Mouse (Mus musculus): ENCODE data around the gene Gm42791.

Gene Gm42791

GRCm38 (mm10) chr5:149009111-149009510 lies 14.2 kb upstream of the Gm42791 start:
- no peak for DNase-seq (ENCODE audit: low spot score in 2 of 2)

- DNase-seq (ENCODE audit: low spot score in 2 of 2), result no peak
These were observed 12.3 kb upstream of the Gm42791 start for GRCm38 (mm10) chr5:149007295-149007646.

GRCm38 (mm10) chr5:149006362-149007294 lies 11.7 kb upstream of the Gm42791 start:
- DNase-seq (ENCODE audit: low spot score in 2 of 2), result peak; percentile 99 to 100

GRCm38 (mm10) chr5:149005701-149006361 lies 10.9 kb upstream of the Gm42791 start:
- DNase-seq (ENCODE audit: low spot score in 2 of 2), result no peak

DNA sequence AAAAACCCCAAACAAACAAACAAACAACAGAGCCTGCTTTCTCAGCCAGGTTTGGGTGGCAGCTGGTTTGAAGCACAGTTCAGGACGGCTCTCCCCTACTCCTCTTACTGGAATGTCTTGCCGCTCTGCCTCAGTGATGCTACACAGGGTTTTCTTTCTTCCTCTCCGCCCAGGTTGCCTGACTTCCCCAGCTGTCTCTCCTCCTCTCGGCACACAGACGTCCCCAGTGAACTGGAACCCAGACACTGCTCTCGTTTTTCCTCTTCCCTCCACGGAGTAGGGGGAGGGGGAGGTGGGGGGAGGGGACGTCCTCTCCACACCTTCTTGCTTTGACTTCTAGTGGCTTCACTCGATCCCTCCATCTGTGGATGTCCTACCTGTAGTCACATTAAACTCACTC lies 10.1 kb upstream of the Gm42791 start:
- no peak for DNase-seq (ENCODE audit: low spot score in 2 of 2)

DNA sequence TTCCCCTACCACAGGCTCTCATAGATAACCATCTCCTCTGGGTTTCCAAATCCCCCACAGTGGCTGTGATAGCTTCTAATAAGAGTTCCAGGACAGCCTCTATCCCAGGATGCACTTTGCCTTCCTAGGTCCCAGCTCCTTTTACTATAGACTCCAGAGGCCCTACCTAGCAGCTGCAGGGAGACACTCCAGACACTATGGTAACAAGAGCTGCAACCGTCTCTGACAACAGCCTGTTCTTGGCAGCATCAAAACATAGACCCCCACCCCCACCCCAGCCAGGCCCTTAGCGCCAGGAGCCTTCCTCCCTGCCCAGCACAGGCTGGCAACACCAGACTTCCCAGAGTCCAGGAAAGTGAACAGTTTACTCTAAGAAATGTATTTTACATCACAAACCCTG lies 8.2 kb upstream of the Gm42791 start:
- DNase-seq (ENCODE audit: low spot score in 2 of 2), result no peak

- DNase-seq (ENCODE audit: low spot score in 2 of 2), result no peak
These were observed 7.8 kb upstream of the Gm42791 start for GRCm38 (mm10) chr5:149002803-149003115.

DNA sequence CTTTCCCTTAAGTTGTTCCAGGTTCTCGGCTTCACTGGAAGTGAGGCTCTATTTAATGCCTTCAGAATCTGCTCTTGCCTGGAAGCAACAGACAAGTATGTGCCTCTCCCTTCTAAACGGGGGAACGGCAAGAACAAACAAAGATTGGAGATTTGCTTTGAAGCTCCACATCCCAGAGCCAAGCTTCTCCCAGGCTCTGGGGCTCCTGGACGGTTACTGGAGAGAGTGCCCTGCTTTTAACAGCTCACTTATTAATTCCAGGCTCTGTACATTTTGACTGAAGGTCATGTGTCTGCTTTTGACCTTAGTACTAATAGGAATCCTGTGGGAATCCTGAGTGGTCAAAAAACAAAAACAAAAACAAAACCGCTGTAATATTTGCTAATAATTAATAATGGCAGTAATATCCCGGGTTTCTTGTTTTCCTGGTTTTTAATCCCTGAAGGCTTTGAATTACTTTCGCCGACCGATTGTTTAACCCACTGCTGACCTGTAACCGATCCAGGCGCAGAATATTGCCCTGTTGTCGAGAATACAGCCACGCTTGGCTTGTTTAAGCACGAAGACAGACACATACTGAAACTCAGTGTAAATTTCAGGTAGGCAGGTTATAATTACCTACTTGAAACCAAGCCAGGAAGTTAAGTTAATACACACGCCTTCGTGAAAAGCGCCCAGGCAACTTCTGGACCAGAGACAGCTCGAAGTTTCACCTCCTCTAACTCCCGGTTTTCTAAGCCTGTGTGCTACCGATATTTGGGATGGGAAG lies 7.3 kb upstream of the Gm42791 start:
- no peak for DNase-seq (ENCODE audit: low spot score in 2 of 2)

DNA sequence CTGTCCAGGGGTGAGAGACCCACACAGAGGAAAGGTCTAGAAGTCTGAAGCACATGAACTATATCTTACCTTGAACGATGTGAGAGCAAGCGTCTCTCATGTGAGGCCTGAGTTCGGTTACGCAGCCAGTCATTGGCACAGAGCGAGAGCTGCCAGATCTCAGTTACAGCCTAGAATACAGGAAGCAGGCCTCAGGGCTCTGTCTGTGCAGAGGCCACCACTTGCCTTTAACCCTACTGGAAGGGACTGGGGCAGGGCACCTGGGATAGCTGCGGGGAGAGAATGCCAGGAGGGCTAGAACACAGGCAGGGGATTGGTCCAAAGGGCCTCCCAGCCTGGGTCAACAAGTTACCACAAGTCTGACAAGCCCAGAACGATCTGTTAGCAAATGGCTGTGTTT lies 4.9 kb upstream of the Gm42791 start:
- no peak for DNase-seq (ENCODE audit: low spot score in 2 of 2)

- no peak for DNase-seq (ENCODE audit: low spot score in 2 of 2)
These were observed 3.6 kb upstream of the Gm42791 start for GRCm38 (mm10) chr5:148998512-148998911.

GRCm38 (mm10) chr5:148996709-148997037 lies 1.7 kb upstream of the Gm42791 start:
- no peak for DNase-seq (ENCODE audit: low spot score in 2 of 2)

DNA sequence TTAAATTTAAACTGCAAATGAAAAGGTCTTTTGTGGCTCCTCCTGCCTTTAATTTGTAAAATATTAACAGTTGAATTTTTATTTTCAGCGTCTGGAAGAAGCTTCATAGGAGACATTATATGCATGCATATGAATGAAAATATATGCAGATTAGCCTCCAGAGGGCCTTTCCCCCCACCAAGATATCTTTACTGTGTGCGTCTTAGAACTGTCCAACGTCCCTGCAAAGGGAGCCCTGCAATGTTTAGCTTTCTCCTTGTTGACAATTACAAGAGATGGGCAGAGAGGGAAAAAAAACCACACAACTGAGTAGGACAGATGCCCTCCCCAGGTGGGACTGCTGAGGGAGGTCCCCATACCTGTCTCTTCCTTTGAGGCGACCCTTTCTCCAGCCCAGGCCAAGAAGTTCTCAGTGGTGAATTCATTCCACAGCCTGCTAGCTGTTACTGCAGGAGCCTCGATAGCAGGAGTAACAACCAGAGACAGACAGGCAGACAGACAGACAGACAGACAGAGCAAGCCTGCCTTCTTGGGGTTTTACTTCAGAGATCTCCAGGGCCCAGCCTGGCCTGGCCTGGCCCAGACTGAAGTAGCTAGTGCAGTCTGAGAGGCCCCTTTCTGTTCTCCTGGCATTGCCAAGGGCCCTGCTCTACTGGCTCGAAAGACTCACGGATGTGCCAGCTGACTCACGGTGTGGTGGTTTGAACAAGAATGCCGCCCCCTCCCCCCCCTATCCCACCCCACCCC lies 1.2 kb upstream of the Gm42791 start:
- DNase-seq (ENCODE audit: low spot score in 2 of 2), result no peak

- DNase-seq (ENCODE audit: low spot score in 2 of 2), result no peak
These were observed 639 bp downstream of the Gm42791 start for GRCm38 (mm10) chr5:148994311-148994705.

DNA sequence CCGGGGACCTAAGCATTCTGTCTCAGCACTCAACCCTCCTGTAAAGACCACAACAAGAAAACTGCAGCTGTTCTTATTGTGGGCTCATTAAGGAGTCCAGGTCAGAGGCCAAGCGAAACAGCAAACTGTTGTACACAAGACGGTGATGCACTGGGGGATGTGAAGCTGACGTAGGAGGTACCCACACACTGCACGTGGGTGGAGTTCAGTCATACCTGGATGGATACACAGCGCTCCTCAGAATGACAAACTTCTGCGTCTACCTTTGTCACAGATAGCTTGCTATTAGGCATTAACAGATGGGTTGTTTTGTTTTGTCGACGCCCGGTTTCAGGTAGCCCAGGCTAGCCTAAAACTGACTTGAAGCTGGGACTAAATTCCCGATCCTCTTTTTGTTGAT lies 2.3 kb downstream of the Gm42791 start:
- DNase-seq (ENCODE audit: low spot score in 2 of 2), result no peak

DNA sequence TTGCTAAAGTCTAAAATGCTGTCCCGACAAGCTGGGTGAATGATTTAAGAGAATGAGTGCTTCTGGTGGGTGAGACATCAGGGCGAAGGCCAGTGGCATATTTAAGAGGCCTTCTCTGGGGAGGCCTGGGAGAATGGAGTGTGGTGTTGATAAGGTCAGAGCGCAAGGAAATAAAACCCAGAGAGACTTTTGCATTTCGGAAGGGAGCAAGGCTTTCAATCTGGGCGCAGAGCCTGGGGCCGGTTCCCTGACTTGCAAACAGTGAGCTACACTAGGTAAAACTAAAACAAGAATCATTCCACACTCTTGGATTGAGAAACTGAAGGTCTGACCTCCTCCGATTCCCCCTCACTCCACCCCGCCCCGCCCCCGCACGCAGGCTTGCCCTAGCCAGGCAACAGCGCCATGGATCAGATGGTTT lies 4.0 kb downstream of the Gm42791 start:
- DNase-seq (ENCODE audit: low spot score in 2 of 2), result no peak

- DNase-seq (ENCODE audit: low spot score in 2 of 2), result no peak
These were observed 5.5 kb downstream of the Gm42791 start for GRCm38 (mm10) chr5:148989480-148989879.

DNA sequence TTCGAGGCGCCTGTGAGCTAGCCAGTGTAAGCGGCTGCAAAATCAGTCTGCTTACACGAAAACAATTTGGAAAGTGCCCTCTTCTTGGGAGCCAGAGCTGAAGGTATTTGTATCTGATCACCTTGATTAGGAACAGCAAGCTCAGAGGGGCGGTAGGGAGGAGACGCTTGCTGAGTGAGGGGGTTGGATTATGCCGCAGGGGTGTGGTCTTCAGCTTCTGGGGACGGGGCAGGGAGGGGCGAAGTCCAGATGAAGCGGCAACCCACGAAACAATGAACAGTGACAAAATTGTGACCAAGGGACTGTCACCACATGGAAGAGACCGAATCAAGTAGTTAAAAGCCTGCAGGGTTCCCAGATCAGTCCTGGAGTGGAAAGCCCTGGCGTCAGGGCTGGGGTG lies 10.0 kb downstream of the Gm42791 start:
- no peak for DNase-seq (ENCODE audit: low spot score in 2 of 2)

GRCm38 (mm10) chr5:148983696-148984095 lies 11.3 kb downstream of the Gm42791 start:
- no peak for DNase-seq (ENCODE audit: low spot score in 2 of 2)

- DNase-seq (ENCODE audit: low spot score in 2 of 2), result no peak
These were observed 11.8 kb downstream of the Gm42791 start for GRCm38 (mm10) chr5:148983108-148983664.

GRCm38 (mm10) chr5:148982396-148982795 lies 12.6 kb downstream of the Gm42791 start:
- DNase-seq (ENCODE audit: low spot score in 2 of 2), result no peak

GRCm38 (mm10) chr5:148980607-148981006 lies 14.3 kb downstream of the Gm42791 start:
- DNase-seq (ENCODE audit: low spot score in 2 of 2), result no peak
